Mouse (Mus musculus): Measurements from ENCODE around the gene Kcnk3. TPM values are rescaled to one million over a fixed set of nuclear protein-coding genes. Genes with fewer than 3 reads are reported as not detected.

Kcnk3 gene
- polyA plus RNA-seq, 1 experiment from 2014 or later, result 29.9 TPM

- WGBS, result 67% methylated on average over 8 of the region's 8 CpGs
Observed at GRCm38 (mm10) chr5:30618376-30619003, 30.5 kb downstream of the Kcnk3 start.

GRCm38 (mm10) chr5:30619211-30619610 is 31.2 kb downstream of the Kcnk3 start:
- Histone ChIP-seq H3K36me3 (ENCODE audit: insufficient read depth) (no peaks in the 10 kb centered on the region), H3K4me2 (no peak overlapping the region), H3K9ac (no peak overlapping the region), H3K4me1 (ENCODE audit: insufficient read depth) (peaks cover 33% of the 10 kb centered on the region), H3K27me3 (ENCODE audit: insufficient read depth, low read length) (peaks cover 15% of the 10 kb centered on the region), H3K27ac (ENCODE audit: low read depth) (no peak overlapping the region), H3K4me3 (ENCODE audit: low read depth, low read length) (no peak overlapping the region), H3K9me3 (ENCODE audit: low read depth, low read length) (no peaks in the 10 kb centered on the region)
- no peak for ATAC-seq (ENCODE audit: insufficient read depth)
- no peak for TF ChIP-seq CTCF (IDR thresholded peaks at IDR 0.05; ENCODE audit: low read depth)
- 85% methylated on average over 2 of the region's 2 CpGs for WGBS
- no peak for DNase-seq

More at GRCm38 (mm10) chr5:30618376-30619003, 30.5 kb downstream of the Kcnk3 start:
- Histone ChIP-seq H3K9me3 (ENCODE audit: low read depth, low read length) (no peaks in the 10 kb centered on the region), H3K4me1 (ENCODE audit: insufficient read depth) (peaks cover 39% of the 10 kb centered on the region), H3K9ac (no peak overlapping the region), H3K4me2 (no peak overlapping the region), H3K36me3 (ENCODE audit: insufficient read depth) (no peaks in the 10 kb centered on the region), H3K4me3 (ENCODE audit: low read depth, low read length) (no peak overlapping the region), H3K27ac (ENCODE audit: low read depth) (no peak overlapping the region), H3K27me3 (ENCODE audit: insufficient read depth, low read length) (peaks cover 15% of the 10 kb centered on the region)
- no peak for TF ChIP-seq CTCF (IDR thresholded peaks at IDR 0.05; ENCODE audit: low read depth)
- ATAC-seq (ENCODE audit: insufficient read depth) (no peak), DNase-seq (no peak)

GRCm38 (mm10) chr5:30620567-30620966 is 32.6 kb downstream of the Kcnk3 start:
- H3K9ac ChIP-seq, result no peak overlapping the region
- no peak overlapping the region for H3K4me3 ChIP-seq (ENCODE audit: low read depth, low read length)
- H3K27ac ChIP-seq (ENCODE audit: low read depth), result no peak overlapping the region
- 93% methylated on average over 20 of the region's 20 CpGs for WGBS
- no peaks in the 10 kb centered on the region for H3K9me3 ChIP-seq (ENCODE audit: low read depth, low read length)
- peaks cover 30% of the 10 kb centered on the region for H3K4me1 ChIP-seq (ENCODE audit: insufficient read depth)
- DNase-seq (no peak), ATAC-seq (ENCODE audit: insufficient read depth) (no peak)
- no peak for TF ChIP-seq CTCF (IDR thresholded peaks at IDR 0.05; ENCODE audit: low read depth)
- H3K36me3 ChIP-seq (ENCODE audit: insufficient read depth), result no peaks in the 10 kb centered on the region
- H3K4me2 ChIP-seq, result no peak overlapping the region
- H3K27me3 ChIP-seq (ENCODE audit: insufficient read depth, low read length), result peaks cover 15% of the 10 kb centered on the region

- no peak overlapping the region for H3K4me3 ChIP-seq (ENCODE audit: low read depth, low read length)
- DNase-seq (no peak), ATAC-seq (ENCODE audit: insufficient read depth) (no peak)
- TF ChIP-seq CTCF (IDR thresholded peaks at IDR 0.05; ENCODE audit: low read depth), result no peak
- no peak overlapping the region for H3K9ac ChIP-seq
- no peak overlapping the region for H3K4me2 ChIP-seq
- peaks cover 25% of the 10 kb centered on the region for H3K4me1 ChIP-seq (ENCODE audit: insufficient read depth)
- 90% methylated on average over 9 of the region's 9 CpGs for WGBS
- no peaks in the 10 kb centered on the region for H3K9me3 ChIP-seq (ENCODE audit: low read depth, low read length)
- no peaks in the 10 kb centered on the region for H3K36me3 ChIP-seq (ENCODE audit: insufficient read depth)
- no peak overlapping the region for H3K27ac ChIP-seq (ENCODE audit: low read depth)
- H3K27me3 ChIP-seq (ENCODE audit: insufficient read depth, low read length), result peaks cover 15% of the 10 kb centered on the region
Observed at GRCm38 (mm10) chr5:30621211-30621790, 33.3 kb downstream of the Kcnk3 start.

- H3K9ac ChIP-seq, result no peak overlapping the region
- WGBS, result 67% methylated on average over 22 of the region's 22 CpGs
- H3K4me3 ChIP-seq (ENCODE audit: low read depth, low read length), result peak overlapping the region; percentile 33; the same call in 1 of the 2 replicates
- H3K9me3 ChIP-seq (ENCODE audit: low read depth, low read length), result no peaks in the 10 kb centered on the region
- H3K4me1 ChIP-seq (ENCODE audit: insufficient read depth), result peaks cover 20% of the 10 kb centered on the region
- no peak for TF ChIP-seq CTCF (IDR thresholded peaks at IDR 0.05; ENCODE audit: low read depth)
- peaks cover 15% of the 10 kb centered on the region for H3K27me3 ChIP-seq (ENCODE audit: insufficient read depth, low read length)
- 0 out of 2 replicates have a peak, but pooled peaks have one; percentile 3 for ATAC-seq (ENCODE audit: insufficient read depth)
- no peaks in the 10 kb centered on the region for H3K36me3 ChIP-seq (ENCODE audit: insufficient read depth)
- peak overlapping the region; percentile 70 for H3K4me2 ChIP-seq
- no peak for DNase-seq
- H3K27ac ChIP-seq (ENCODE audit: low read depth), result no peak overlapping the region
Observed at GRCm38 (mm10) chr5:30621844-30622176, 33.8 kb downstream of the Kcnk3 start.

- Histone ChIP-seq H3K4me3 (ENCODE audit: low read depth, low read length) (peak overlapping the region; percentile 33), H3K27ac (ENCODE audit: low read depth) (no peak overlapping the region), H3K36me3 (ENCODE audit: insufficient read depth) (no peaks in the 10 kb centered on the region), H3K4me2 (peak overlapping the region; percentile 70), H3K9ac (peak overlapping the region; percentile 10; the same call in 1 of the 2 replicates), H3K4me1 (ENCODE audit: insufficient read depth) (peaks cover 20% of the 10 kb centered on the region), H3K9me3 (ENCODE audit: low read depth, low read length) (no peaks in the 10 kb centered on the region), H3K27me3 (ENCODE audit: insufficient read depth, low read length) (peaks cover 15% of the 10 kb centered on the region)
- peak; percentile 44 for DNase-seq
- 6% methylated on average over 69 of the region's 69 CpGs for WGBS
- peak; percentile 45 for ATAC-seq (ENCODE audit: insufficient read depth)
- no peak; the same call in 1 of the 2 replicates for TF ChIP-seq CTCF (IDR thresholded peaks at IDR 0.05; ENCODE audit: low read depth)
Observed at GRCm38 (mm10) chr5:30622177-30622840, 34.3 kb downstream of the Kcnk3 start.

- DNase-seq (peak; percentile 41), ATAC-seq (ENCODE audit: insufficient read depth) (peak; percentile 38; the same call in 1 of the 2 replicates)
- H3K9ac ChIP-seq, result peak overlapping the region; percentile 10; the same call in 1 of the 2 replicates
- H3K4me3 ChIP-seq (ENCODE audit: low read depth, low read length), result peak overlapping the region; percentile 33
- TF ChIP-seq CTCF (IDR thresholded peaks at IDR 0.05; ENCODE audit: low read depth), result 0 out of 2 replicates have a peak, but pooled peaks have one; percentile 5
- 2% methylated on average over 10 of the region's 10 CpGs for WGBS
- peaks cover 15% of the 10 kb centered on the region for H3K27me3 ChIP-seq (ENCODE audit: insufficient read depth, low read length)
- H3K4me2 ChIP-seq, result peak overlapping the region; percentile 70
- H3K36me3 ChIP-seq (ENCODE audit: insufficient read depth), result no peaks in the 10 kb centered on the region
- H3K27ac ChIP-seq (ENCODE audit: low read depth), result no peak overlapping the region
- H3K9me3 ChIP-seq (ENCODE audit: low read depth, low read length), result no peaks in the 10 kb centered on the region
- H3K4me1 ChIP-seq (ENCODE audit: insufficient read depth), result peaks cover 20% of the 10 kb centered on the region
Observed at GRCm38 (mm10) chr5:30622841-30623185, 34.8 kb downstream of the Kcnk3 start.
